Mouse (Mus musculus) limb, embryonic 11.5 days (tissue): ENCODE results near the gene Cbll1. TPM values are rescaled to one million over a fixed set of nuclear protein-coding genes. Genes with fewer than 3 reads are reported as not detected.

Experiments used
- ATAC-seq: fragments of 200-750 bp; cut with Nextera tagmentation; 2 replicates; pipeline ENCODE4 v1.8.0; 2017; ENCODE audit warnings: low read depth; ENCODE audit not compliant: insufficient number of reproducible peaks, low FRiP score, low TSS enrichment
- DNase-seq: peaks from one replicate; pipeline ENCODE4 v3.0.0-alpha.2; 2015; ENCODE audit warnings: low spot score
- H3K27ac ChIP-seq: fragments of 300-500 bp; sonication (generic); replicated peaks from 2 replicates; pipeline ENCODE4 v1.5.1; 2014; ENCODE audit warnings: low read depth, mild to moderate bottlenecking, low read length
- H3K27me3 ChIP-seq: fragments of 300-500 bp; sonication (generic); 2 replicates; pipeline ENCODE4 v1.6.1; 2014; ENCODE audit warnings: mild to moderate bottlenecking, low read length, mixed read lengths; ENCODE audit not compliant: control insufficient read depth, insufficient read depth
- H3K36me3 ChIP-seq: fragments of 300-500 bp; sonication (generic); 2 replicates; pipeline ENCODE4 v1.6.1; 2014; ENCODE audit warnings: mild to moderate bottlenecking, low read length, moderate library complexity, mixed read lengths; ENCODE audit not compliant: control insufficient read depth, insufficient read depth
- H3K4me1 ChIP-seq: fragments of 300-500 bp; sonication (generic); 2 replicates; pipeline ENCODE4 v1.6.1; 2014; ENCODE audit warnings: low read length, mixed read lengths; ENCODE audit not compliant: control insufficient read depth, insufficient read depth
- H3K4me2 ChIP-seq: fragments of 300-500 bp; sonication (generic); 2 replicates; pipeline ENCODE4 v1.6.1; 2014; ENCODE audit warnings: low read depth, mild to moderate bottlenecking, moderate library complexity; ENCODE audit not compliant: severe bottlenecking
- H3K4me3 ChIP-seq: fragments of 300-500 bp; sonication (generic); 2 replicates; pipeline ENCODE4 v1.5.1; 2014; ENCODE audit warnings: low read depth, low read length
- H3K9ac ChIP-seq: fragments of 300-500 bp; sonication (generic); 2 replicates; pipeline ENCODE4 v1.6.1; 2014; ENCODE audit warnings: mild to moderate bottlenecking, low read length
- H3K9me3 ChIP-seq: fragments of 300-500 bp; sonication (generic); 2 replicates; pipeline ENCODE4 v1.6.1; 2016; ENCODE audit warnings: low read length; ENCODE audit not compliant: control insufficient read depth
- WGBS: fragments of 180-500 bp; shearing (Covaris S2); extraction: QIAGEN DNeasy Blood & Tissue Kit; methylation state at CpG from one replicate; pipeline ENCODE4 v1.1.7; 2014; 5-methylcytosine and 5-hydroxymethylcytosine counted together
- polyA plus RNA-seq: library from polyadenylated mRNA; unstranded; fragments of >200 nt; fragmentation: Nextera tagmentation; extraction: Ambion mirVana; gene quantifications from 2 replicates; pipeline ENCODE4 v1.2.1, GENCODE M21; 2014

Cbll1 gene
- 23.3 and 26.0 TPM in 2 replicates for polyA plus RNA-seq

DNA sequence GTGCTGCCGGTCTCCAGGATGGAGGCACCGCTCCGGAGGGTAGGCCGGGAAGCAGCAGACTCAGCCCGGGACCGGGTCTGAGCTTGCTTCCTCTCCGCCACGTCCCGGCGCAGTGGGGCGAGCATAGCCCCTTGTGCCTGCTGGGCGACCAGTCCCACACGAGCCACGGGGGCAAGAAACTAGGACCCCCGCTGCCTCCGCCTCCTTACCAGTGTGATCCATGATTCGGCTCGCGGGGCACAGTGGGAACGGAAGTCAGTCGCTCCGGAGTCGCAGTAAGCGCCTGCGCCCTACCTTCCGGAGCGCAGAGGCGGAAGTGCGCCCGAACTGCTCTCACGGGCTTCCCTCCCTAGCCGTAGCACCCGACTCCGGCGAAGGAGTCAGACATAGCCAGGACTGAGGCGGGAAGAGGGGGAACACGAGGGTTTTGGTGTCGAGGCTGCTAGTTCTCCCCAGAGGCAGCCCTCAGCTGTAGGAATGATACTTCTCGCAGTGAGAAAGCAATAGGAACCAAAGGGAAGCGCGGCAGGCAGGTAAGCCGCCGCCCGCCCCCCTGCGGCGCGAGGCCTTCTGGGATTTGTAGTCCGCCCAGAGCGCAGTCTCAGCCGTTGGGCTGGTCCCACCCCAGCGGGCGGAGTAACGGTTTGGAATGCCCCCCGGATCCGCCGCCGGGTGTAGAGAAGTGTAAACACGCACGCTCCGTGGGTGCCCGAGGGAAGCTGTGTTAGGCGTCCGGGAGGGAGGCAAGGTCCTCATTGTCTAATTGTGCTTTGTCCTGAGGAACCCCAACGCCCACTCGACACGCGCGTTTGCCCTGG is at the start of gene Cbll1:
Gene Cbll1 (minus strand): TSS at position 303 of the 818 bp plus-strand sequence.
- Histone ChIP-seq H3K9me3 (no peaks in the 10 kb centered on the region), H3K4me1 (no peaks in the 10 kb centered on the region; the same call in 1 of the 2 replicates), H3K27ac (peak within 1 kb of the TSS; percentile 62), H3K36me3 (no peaks in the 10 kb centered on the region; the same call in 1 of the 2 replicates), H3K27me3 (no peaks in the 10 kb centered on the region), H3K4me2 (peak within 1 kb of the TSS; percentile 85), H3K4me3 (peak within 1 kb of the TSS; percentile 96), H3K9ac (peak within 1 kb of the TSS; percentile 92)
- under 1% methylated on average over 62 of the region's 68 CpGs for WGBS
- ATAC-seq (peak; percentile 98), DNase-seq (peak; percentile 97)

DNA sequence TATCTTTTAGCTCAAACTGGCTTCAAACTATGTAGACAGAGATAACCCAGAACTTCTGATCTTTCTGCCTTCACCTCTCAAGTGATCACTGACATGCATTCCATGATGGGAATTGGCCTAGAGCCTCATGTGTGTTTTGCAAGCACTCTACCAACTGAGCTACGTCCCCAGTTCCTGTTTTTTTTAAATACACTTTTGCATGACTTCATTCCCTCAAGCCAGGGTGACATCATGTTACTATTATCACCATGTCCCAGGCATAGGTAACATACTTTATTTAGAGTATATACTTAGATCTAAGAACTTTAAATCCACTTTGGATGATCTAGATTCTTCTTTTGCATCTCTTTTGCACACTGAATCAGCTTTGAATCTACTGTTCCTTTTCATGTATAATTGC is 46.6 kb upstream of the Cbll1 start:
- Histone ChIP-seq H3K9me3 (no peaks in the 10 kb centered on the region), H3K4me1 (peaks cover 10% of the 10 kb centered on the region), H3K4me2 (no peak overlapping the region), H3K36me3 (no peaks in the 10 kb centered on the region), H3K9ac (no peak overlapping the region), H3K27ac (no peak overlapping the region), H3K4me3 (no peak overlapping the region), H3K27me3 (no peaks in the 10 kb centered on the region)
- ATAC-seq (no peak), DNase-seq (no peak)
- WGBS, result 68% methylated on average over 1 of the region's 1 CpGs

DNA sequence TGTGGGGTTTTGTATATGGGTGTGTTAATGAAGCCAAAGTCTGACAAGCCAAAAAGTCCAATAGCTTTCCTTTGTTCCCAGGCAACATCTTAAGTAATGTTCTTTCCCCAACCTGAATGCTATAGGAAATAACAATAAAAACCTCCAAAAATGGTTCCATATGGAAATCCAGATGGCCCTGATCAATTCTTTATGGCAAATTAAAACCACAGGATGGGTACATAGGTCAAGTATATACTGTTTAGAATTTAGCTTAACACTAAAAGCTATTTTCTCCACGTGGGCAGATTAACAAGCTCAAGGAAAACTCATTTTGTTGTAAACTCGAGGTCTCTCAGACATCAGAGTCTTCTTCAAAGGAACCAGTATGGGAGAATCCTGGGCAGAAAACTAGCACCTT is 45.8 kb upstream of the Cbll1 start:
- H3K9me3 ChIP-seq, result no peaks in the 10 kb centered on the region
- H3K36me3 ChIP-seq, result no peaks in the 10 kb centered on the region
- H3K9ac ChIP-seq, result no peak overlapping the region
- no peak overlapping the region for H3K4me3 ChIP-seq
- ATAC-seq, result peak; percentile 73
- no peak overlapping the region for H3K4me2 ChIP-seq
- no peak for DNase-seq
- no peaks in the 10 kb centered on the region for H3K27me3 ChIP-seq
- no peak overlapping the region for H3K27ac ChIP-seq
- WGBS, result 10% methylated on average over 2 of the region's 2 CpGs
- peaks cover 10% of the 10 kb centered on the region for H3K4me1 ChIP-seq

DNA sequence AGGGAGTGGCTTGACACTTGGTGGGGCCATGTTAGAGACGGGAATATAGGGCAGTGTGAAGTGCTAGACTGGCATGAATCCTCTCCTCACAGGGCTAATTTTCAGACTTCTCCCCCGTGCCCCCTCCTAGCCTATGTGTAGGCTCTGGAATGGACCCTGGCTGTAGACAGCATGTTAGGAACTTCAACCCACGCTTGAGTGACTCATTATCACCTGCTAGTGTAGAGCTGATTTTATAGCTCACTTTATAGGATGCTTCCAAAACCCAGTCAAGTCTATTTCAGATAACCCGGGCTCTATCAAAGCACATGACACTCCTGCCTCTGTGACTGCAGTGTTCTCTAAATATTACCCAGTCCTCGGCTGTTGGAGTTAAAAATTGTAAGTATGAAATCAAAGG is 42.1 kb upstream of the Cbll1 start:
- 70% methylated on average over 5 of the region's 5 CpGs for WGBS
- H3K9me3 ChIP-seq, result no peaks in the 10 kb centered on the region
- no peak overlapping the region for H3K27ac ChIP-seq
- H3K36me3 ChIP-seq, result no peaks in the 10 kb centered on the region
- ATAC-seq (no peak), DNase-seq (no peak)
- H3K27me3 ChIP-seq, result no peaks in the 10 kb centered on the region
- no peak overlapping the region for H3K4me3 ChIP-seq
- no peak overlapping the region for H3K4me2 ChIP-seq
- H3K9ac ChIP-seq, result no peak overlapping the region
- peaks cover 10% of the 10 kb centered on the region for H3K4me1 ChIP-seq

DNA sequence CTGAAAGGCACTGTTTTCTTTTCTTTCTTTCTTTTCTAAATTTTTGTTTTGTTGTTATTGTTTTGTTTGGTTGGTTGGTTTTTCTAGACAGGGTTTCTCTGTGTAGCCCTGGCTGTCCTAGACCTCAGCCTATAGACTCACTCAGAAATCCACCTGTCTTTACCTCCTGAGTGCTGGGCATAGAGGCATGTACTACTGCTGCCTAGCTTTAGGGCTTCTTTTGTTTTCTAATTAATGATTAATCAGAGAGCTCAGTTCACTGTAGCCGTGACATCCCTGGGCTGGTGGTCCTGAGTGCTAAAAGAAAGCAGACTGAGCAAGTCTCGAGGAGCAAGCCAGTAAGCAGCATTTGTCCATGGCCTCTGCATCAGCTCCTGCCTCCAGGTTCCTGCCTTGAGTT is 40.4 kb upstream of the Cbll1 start:
- Histone ChIP-seq H3K36me3 (no peaks in the 10 kb centered on the region), H3K27ac (no peak overlapping the region), H3K4me1 (peaks cover 2% of the 10 kb centered on the region; the same call in 1 of the 2 replicates), H3K4me3 (no peak overlapping the region), H3K4me2 (no peak overlapping the region), H3K9ac (no peak overlapping the region), H3K27me3 (no peaks in the 10 kb centered on the region), H3K9me3 (no peaks in the 10 kb centered on the region)
- no peak for ATAC-seq
- no peak for DNase-seq
- 83% methylated on average over 2 of the region's 2 CpGs for WGBS

DNA sequence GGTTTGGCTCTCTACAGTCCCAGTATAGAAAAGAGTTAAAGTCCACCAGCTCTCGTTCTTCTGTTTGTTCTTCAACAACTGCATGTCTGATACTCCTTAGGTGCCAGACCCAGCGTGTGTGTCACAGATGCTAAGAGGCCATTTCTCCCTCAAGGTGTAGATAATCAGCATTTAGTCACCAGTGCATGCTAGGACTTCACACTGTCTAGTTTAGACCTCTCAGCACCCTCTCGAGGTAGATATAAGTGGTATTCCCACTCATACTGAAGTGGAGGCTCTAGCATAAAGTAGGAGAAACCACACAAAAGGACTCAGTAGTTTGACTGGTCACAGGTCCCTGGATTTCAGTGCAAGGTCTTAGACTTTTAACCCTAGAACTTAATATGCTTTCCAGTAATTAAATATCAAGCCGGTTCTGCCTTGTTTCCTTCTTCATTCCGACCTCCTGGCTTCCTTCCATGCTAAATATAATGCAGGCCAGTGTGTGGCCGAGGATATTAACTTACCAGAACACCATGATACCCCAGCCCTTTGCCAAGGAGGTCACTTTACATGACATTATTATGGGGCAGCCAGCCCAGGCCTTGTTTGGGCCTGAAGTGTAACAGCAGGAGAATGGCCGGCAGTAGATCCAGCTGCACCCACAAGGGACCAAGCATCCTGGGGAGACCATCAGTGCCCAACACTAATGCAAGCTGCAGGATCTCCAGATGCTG is 38.3 kb upstream of the Cbll1 start:
- WGBS, result 70% methylated on average over 7 of the region's 7 CpGs
- ATAC-seq (no peak), DNase-seq (no peak)
- no peaks in the 10 kb centered on the region for H3K36me3 ChIP-seq
- H3K9ac ChIP-seq, result no peak overlapping the region
- no peaks in the 10 kb centered on the region for H3K27me3 ChIP-seq
- H3K27ac ChIP-seq, result no peak overlapping the region
- H3K9me3 ChIP-seq, result no peaks in the 10 kb centered on the region
- H3K4me1 ChIP-seq, result peaks cover 4% of the 10 kb centered on the region; the same call in 1 of the 2 replicates
- H3K4me3 ChIP-seq, result no peak overlapping the region
- H3K4me2 ChIP-seq, result no peak overlapping the region

DNA sequence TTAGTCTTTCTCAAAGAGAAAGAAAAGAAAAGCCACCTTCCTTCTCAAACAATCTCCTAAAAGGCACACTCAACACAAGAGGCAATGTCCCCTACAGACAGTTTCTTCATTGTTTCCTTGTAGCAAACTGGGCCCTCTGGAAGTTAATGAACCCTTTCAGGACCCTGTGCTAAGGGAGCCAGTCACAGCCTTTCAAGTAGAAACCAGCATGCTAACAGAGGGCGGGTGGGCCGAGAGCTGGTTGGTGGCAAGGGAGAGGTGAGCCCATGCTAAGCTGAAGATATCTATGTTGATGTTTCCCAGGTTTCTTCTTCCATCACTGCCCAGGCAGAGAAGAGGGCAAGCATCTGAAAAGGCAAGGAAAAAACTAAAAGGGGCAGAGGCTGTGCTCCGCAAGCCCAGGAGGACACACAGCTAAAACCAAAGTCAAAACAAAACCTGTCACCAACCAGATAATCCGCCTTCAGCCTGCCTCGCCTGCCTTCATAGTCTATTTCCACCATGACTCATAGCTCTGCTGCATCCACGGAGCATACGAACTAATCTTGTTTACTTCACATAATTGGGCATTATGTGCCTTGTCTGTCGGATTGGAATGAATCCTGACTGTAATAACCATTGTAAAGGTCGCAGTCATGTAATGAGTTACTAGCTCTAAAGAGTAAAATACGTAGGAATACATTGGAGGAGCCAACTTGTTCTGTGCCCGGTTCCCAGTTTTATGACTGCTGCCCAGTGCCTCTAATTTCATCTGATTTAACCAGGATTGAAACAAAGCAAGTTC is 34.8 kb upstream of the Cbll1 start:
- no peak overlapping the region for H3K4me2 ChIP-seq
- no peak for DNase-seq
- no peak for ATAC-seq
- no peaks in the 10 kb centered on the region for H3K9me3 ChIP-seq
- H3K4me1 ChIP-seq, result peaks cover 4% of the 10 kb centered on the region; the same call in 1 of the 2 replicates
- no peak overlapping the region for H3K4me3 ChIP-seq
- H3K27ac ChIP-seq, result no peak overlapping the region
- WGBS, result 71% methylated on average over 11 of the region's 11 CpGs
- no peaks in the 10 kb centered on the region for H3K27me3 ChIP-seq
- no peak overlapping the region for H3K9ac ChIP-seq
- no peaks in the 10 kb centered on the region for H3K36me3 ChIP-seq
